Mouse (Mus musculus) neural tube, embryonic 10.5 days (tissue): ENCODE measurements around the gene Cfap298.

Source experiments
- DNase-seq: peaks from one replicate; pipeline ENCODE4 v3.0.0-alpha.2; 2017; ENCODE audit warnings: low spot score; ENCODE audit errors: extremely low spot score

Cfap298 gene

GRCm38 (mm10) chr16:90934687-90935328 is at the start of gene Cfap298:
Gene Cfap298 (minus strand): TSS chr16:90935114.
- DNase-seq: peak; percentile 99

- DNase-seq: no peak
Observed at GRCm38 (mm10) chr16:90971004-90971403, 36.1 kb upstream of the Cfap298 start.

GRCm38 (mm10) chr16:90966241-90966640 is 31.3 kb upstream of the Cfap298 start:
- DNase-seq: no peak

- no peak for DNase-seq
Observed at GRCm38 (mm10) chr16:90964302-90964701, 29.4 kb upstream of the Cfap298 start.

GRCm38 (mm10) chr16:90963866-90964265 is 29.0 kb upstream of the Cfap298 start:
- no peak for DNase-seq

- no peak for DNase-seq
Observed at GRCm38 (mm10) chr16:90963231-90963630, 28.3 kb upstream of the Cfap298 start.

- DNase-seq: no peak
Observed at GRCm38 (mm10) chr16:90958301-90959085, 23.6 kb upstream of the Cfap298 start.

GRCm38 (mm10) chr16:90955494-90955893 is 20.6 kb upstream of the Cfap298 start:
- no peak for DNase-seq

GRCm38 (mm10) chr16:90953770-90954169 is 18.9 kb upstream of the Cfap298 start:
- no peak for DNase-seq

- no peak for DNase-seq
Observed at GRCm38 (mm10) chr16:90953147-90953546, 18.2 kb upstream of the Cfap298 start.

- no peak for DNase-seq
Observed at GRCm38 (mm10) chr16:90950354-90950963, 15.5 kb upstream of the Cfap298 start.

- no peak for DNase-seq
Observed at GRCm38 (mm10) chr16:90946977-90947376, 12.1 kb upstream of the Cfap298 start.

GRCm38 (mm10) chr16:90941246-90941645 is 6.3 kb upstream of the Cfap298 start:
- DNase-seq: no peak

GRCm38 (mm10) chr16:90934193-90934686 is 674 bp downstream of the Cfap298 start:
- peak; percentile 74 for DNase-seq

- no peak for DNase-seq
Observed at GRCm38 (mm10) chr16:90933534-90934176, 1.3 kb downstream of the Cfap298 start.

GRCm38 (mm10) chr16:90927446-90927845 is 7.5 kb downstream of the Cfap298 start:
- no peak for DNase-seq

GRCm38 (mm10) chr16:90925461-90925860 is 9.5 kb downstream of the Cfap298 start:
- peak; percentile 64 for DNase-seq

GRCm38 (mm10) chr16:90924606-90925370 is 10.1 kb downstream of the Cfap298 start:
- no peak for DNase-seq

- DNase-seq: no peak
Observed at GRCm38 (mm10) chr16:90921471-90922159, 13.3 kb downstream of the Cfap298 start.

GRCm38 (mm10) chr16:90917156-90917555 is 17.8 kb downstream of the Cfap298 start:
- no peak for DNase-seq
